Mouse (Mus musculus): ENCODE data around the gene Vmn2r78. TPM values are rescaled to one million over a fixed set of nuclear protein-coding genes. Genes with fewer than 3 reads are reported as not detected.
"Not testable (repeated sequence)": the region's sequence is repeated elsewhere in the genome, so short reads cannot be mapped to it uniquely, and the experiment has no call there.

Gene Vmn2r78
- not detected in 2 replicates for total RNA-seq (2014; rRNA removed)
- not detected in 2 replicates for polyA plus RNA-seq (2015; fragmentation: Nextera tagmentation; extraction: Ambion mirVana)

DNA sequence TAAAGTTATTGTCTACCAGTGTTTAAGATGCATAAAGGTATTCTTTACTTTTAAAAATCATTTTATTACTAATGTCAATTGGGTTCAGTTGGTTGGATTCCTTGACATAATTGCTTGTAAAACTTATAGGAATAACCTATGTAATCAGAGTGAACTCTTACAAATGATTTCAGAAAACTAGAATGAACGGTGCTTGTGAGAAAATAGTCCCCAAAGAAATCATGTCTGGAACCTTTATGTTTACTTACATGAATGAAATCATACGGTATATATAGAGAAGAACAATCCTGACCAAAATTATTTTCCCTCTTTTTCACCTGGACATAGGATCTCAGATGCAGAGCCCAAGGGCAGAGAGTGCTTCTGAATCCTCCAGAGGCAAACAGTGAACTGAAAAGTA lies at the start of gene Vmn2r78:
Gene Vmn2r78 (plus strand): TSS at position 301 of the 400 bp plus-strand sequence.
- H3K9ac ChIP-seq (replicated peaks; ENCODE audit: low read length); H3K4me1 ChIP-seq (ENCODE audit: insufficient read depth, low read length); H3K27me3 ChIP-seq (ENCODE audit: insufficient read depth, low read length); H3K36me3 ChIP-seq (ENCODE audit: insufficient read depth, low read length); DNase-seq (ENCODE audit: low spot score); H3K9me3 ChIP-seq (ENCODE audit: low read length); H3K4me3 ChIP-seq (ENCODE audit: low read length); ATAC-seq; H3K4me2 ChIP-seq (ENCODE audit: low read depth, low read length); H3K27ac ChIP-seq: not testable (repeated sequence)
- 88% methylated on average over 2 of the region's 2 CpGs for WGBS

DNA sequence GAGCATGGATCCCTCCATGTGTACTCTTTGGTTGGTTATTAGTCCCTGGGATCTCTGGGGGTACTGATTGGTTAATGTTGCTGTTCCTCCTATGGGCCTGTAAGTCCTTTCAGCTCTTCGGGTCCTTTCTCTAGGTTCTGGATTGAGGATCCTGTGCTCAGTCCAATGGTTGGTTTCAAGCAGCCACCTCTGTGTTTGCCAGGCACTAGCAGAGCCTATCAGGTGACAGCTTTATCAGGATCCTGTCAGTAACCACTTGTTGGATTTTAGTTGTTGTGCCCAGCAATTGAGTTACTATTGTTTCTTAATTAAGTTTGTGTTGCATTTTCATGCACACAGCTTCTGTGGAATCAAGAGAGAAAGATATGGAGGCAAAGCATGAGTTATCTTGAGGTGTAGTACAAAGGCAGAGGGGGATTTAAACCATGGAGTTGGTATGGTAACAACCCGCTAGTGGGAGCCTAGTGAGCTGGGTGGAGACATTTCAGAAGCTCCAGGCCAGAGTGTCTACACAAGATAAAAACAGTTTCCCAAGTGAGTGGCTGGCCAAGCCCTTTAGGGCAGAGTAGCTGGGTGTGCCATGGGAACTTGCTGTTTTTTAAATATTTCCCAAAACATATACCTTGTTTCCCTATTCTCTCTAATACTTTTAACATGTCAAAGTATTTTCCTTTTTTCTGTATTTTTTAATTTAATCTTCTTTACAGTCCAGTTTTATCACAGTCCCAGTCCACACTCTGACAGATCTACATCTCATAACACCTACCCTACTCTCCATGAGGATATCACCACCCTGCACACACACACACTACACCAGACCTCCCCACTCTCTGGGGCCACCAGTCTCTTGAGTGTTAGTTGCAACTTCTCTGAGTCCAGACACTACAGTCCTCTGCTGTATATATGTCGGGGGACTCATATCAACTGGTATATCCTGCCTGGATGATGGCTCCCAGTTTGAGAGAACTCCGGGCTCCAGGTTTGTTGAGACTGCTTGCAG lies 25.1 kb upstream of the Vmn2r78 start:
- no peak for ATAC-seq
- WGBS = 93% methylated on average over 4 of the region's 4 CpGs

DNA sequence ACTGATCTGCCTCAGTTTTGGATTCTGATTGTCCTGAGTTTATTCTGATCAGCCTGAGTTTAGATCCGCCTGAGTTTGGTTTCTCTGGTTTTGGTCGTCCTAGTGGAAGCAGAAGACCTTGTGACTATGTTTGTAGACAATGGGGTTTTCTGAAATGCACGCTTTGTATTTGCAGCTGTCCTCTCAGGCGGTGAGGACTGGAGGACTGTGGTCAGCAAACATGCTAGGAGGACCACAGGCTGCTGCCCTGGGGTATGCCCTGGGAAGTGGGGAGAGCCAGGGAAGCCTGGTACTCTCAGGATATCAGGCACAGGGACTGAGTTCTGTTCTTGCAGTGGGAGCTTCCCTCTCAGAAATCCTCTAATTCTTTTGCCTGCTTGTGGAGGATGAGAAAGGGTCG lies 22.4 kb downstream of the Vmn2r78 start:
- TF ChIP-seq CTCF (IDR thresholded peaks at IDR 0.05; ENCODE audit: low read depth) = no peak
- Histone ChIP-seq H3K4me2 (ENCODE audit: low read depth, low read length) (no peak overlapping the region), H3K27me3 (ENCODE audit: insufficient read depth, low read length) (no peaks in the 10 kb centered on the region), H3K9ac (replicated peaks; ENCODE audit: low read length) (no peak overlapping the region), H3K36me3 (ENCODE audit: insufficient read depth, low read length) (no peaks in the 10 kb centered on the region), H3K9me3 (ENCODE audit: low read length) (no peaks in the 10 kb centered on the region), H3K4me1 (ENCODE audit: insufficient read depth, low read length) (no peaks in the 10 kb centered on the region), H3K27ac (no peak overlapping the region), H3K4me3 (ENCODE audit: low read length) (no peak overlapping the region)
- 80% methylated on average over 5 of the region's 5 CpGs for whole genome bisulfite sequencing
- DNase-seq (ENCODE audit: low spot score) (no peak), ATAC-seq (no peak)

More for the DNA sequence above, 25.1 kb upstream of the Vmn2r78 start:
- Histone ChIP-seq H3K27me3 (ENCODE audit: insufficient read depth, low read length) (no peaks in the 10 kb centered on the region), H3K4me1 (ENCODE audit: insufficient read depth, low read length) (no peaks in the 10 kb centered on the region), H3K9ac (replicated peaks; ENCODE audit: low read length) (no peak overlapping the region), H3K27ac (no peak overlapping the region), H3K9me3 (ENCODE audit: low read length) (no peaks in the 10 kb centered on the region), H3K4me2 (ENCODE audit: low read depth, low read length) (no peak overlapping the region), H3K36me3 (ENCODE audit: insufficient read depth, low read length) (no peaks in the 10 kb centered on the region), H3K4me3 (ENCODE audit: low read length) (no peak overlapping the region)
- no peak for TF ChIP-seq CTCF (IDR thresholded peaks at IDR 0.05; ENCODE audit: low read depth)
- no peak for DNase-seq (ENCODE audit: low spot score)

DNA sequence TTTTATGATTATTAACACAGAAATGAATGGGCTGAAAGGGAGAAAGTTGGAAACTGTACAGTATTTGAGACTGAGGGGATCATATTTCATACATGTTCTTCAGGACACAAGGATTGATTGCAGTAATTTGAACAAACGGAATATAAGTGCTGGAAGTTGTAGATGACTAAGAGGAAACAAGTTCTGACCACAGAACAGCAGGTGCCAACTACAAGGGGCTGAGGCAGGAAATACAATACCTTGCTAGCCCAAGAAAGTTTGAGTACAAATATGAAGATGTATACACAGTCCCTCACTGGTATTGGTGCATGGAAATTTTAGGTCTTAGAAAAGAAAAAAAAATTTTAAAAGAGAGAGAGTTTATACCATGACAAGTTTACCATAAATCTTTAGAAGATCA lies 79.8 kb downstream of the Vmn2r78 start:
- H3K36me3 ChIP-seq (ENCODE audit: insufficient read depth, low read length) = no peaks in the 10 kb centered on the region
- no peaks in the 10 kb centered on the region for H3K4me1 ChIP-seq (ENCODE audit: insufficient read depth, low read length)
- no peaks in the 10 kb centered on the region for H3K9me3 ChIP-seq (ENCODE audit: low read length)
- WGBS = 70% methylated on average over 1 of the region's 1 CpGs
- H3K27me3 ChIP-seq (ENCODE audit: insufficient read depth, low read length) = no peaks in the 10 kb centered on the region
- no peak overlapping the region for H3K4me3 ChIP-seq (ENCODE audit: low read length)
- no peak overlapping the region for H3K9ac ChIP-seq (replicated peaks; ENCODE audit: low read length)
- no peak for TF ChIP-seq CTCF (IDR thresholded peaks at IDR 0.05; ENCODE audit: low read depth)
- H3K4me2 ChIP-seq (ENCODE audit: low read depth, low read length) = no peak overlapping the region
- no peak overlapping the region for H3K27ac ChIP-seq
- ATAC-seq = no peak
- no peak for DNase-seq (ENCODE audit: low spot score)

DNA sequence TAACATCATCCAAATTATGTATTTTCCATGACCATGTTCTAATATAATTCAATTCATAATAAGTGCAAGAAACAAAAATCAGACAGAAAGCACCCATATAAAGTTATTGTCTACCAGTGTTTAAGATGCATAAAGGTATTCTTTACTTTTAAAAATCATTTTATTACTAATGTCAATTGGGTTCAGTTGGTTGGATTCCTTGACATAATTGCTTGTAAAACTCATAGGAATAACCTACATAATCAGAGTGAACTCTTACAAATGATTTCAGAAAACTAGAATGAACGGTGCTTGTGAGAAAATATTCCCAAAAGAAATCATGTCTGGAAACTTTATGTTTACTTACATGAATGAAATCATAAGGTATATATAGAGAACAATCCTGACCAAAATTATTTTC lies 80.9 kb downstream of the Vmn2r78 start, which contains the start of gene Vmn2r79:
Gene Vmn2r79 (plus strand): TSS at position 301 of the 400 bp plus-strand sequence.
- not testable (repeated sequence) for H3K4me2 ChIP-seq (ENCODE audit: low read depth, low read length); H3K9me3 ChIP-seq (ENCODE audit: low read length); H3K9ac ChIP-seq (replicated peaks; ENCODE audit: low read length); H3K36me3 ChIP-seq (ENCODE audit: insufficient read depth, low read length); DNase-seq (ENCODE audit: low spot score); H3K27ac ChIP-seq; ATAC-seq; H3K4me1 ChIP-seq (ENCODE audit: insufficient read depth, low read length); H3K27me3 ChIP-seq (ENCODE audit: insufficient read depth, low read length); H3K4me3 ChIP-seq (ENCODE audit: low read length)
- WGBS = 75% methylated on average over 1 of the region's 1 CpGs

Other genes starting within 250 kb of the Vmn2r78 start
- not detected in 2 replicates for gene Olfr292, start 226.8 kb upstream of the Vmn2r78 start, total RNA-seq (2014; rRNA removed)
- not detected in 2 replicates for gene Olfr292, start 226.8 kb upstream of the Vmn2r78 start, polyA plus RNA-seq (2015; fragmentation: Nextera tagmentation; extraction: Ambion mirVana)
- 2.9 and 4.7 TPM in 2 replicates for gene Folh1, start 139.2 kb upstream of the Vmn2r78 start, total RNA-seq (2014; rRNA removed)
- gene Folh1, start 139.2 kb upstream of the Vmn2r78 start, polyA plus RNA-seq (2015; fragmentation: Nextera tagmentation; extraction: Ambion mirVana) = 4.8 and 5.7 TPM in 2 replicates
- not detected in 2 replicates for gene Vmn2r77, start 120.1 kb upstream of the Vmn2r78 start, total RNA-seq (2014; rRNA removed)
- gene Vmn2r77, start 120.1 kb upstream of the Vmn2r78 start, polyA plus RNA-seq (2015; fragmentation: Nextera tagmentation; extraction: Ambion mirVana) = not detected in 2 replicates
- not detected in 2 replicates for gene Vmn2r79, start 81.0 kb downstream of the Vmn2r78 start, total RNA-seq (2014; rRNA removed)
- gene Vmn2r79, start 81.0 kb downstream of the Vmn2r78 start, polyA plus RNA-seq (2015; fragmentation: Nextera tagmentation; extraction: Ambion mirVana) = not detected in 2 replicates

Measured in hindbrain, postnatal 0 days (tissue).